Mouse (Mus musculus) forebrain, embryonic 11.5 days (tissue): ENCODE results near the gene Dmwd. TPM values are rescaled to one million over a fixed set of nuclear protein-coding genes. Genes with fewer than 3 reads are reported as not detected.
A peak's percentile ranks its signal among the peaks of the same experiment; 100 is the strongest.

Experiments
- ATAC-seq: fragments of 200-750 bp; cut with Nextera tagmentation; replicated peaks from 2 replicates; pipeline ENCODE4 v1.8.0; 2017; ENCODE audit warnings: moderate TSS enrichment; ENCODE audit not compliant: low FRiP score
- DNase-seq: peaks from one replicate; pipeline ENCODE4 v3.0.0-alpha.2; 2017; ENCODE audit warnings: low spot score
- H3K27ac ChIP-seq: fragments of 300-500 bp; sonication (generic); 2 replicates; pipeline ENCODE4 v1.5.1; 2014; ENCODE audit warnings: low read depth, low read length
- H3K27me3 ChIP-seq: fragments of 300-500 bp; sonication (generic); 2 replicates; pipeline ENCODE4 v1.6.1; 2014; ENCODE audit warnings: mild to moderate bottlenecking, low read length, mixed read lengths; ENCODE audit not compliant: control insufficient read depth, insufficient read depth
- H3K36me3 ChIP-seq: fragments of 300-500 bp; sonication (generic); 2 replicates; pipeline ENCODE4 v1.6.1; 2014; ENCODE audit warnings: mild to moderate bottlenecking, low read length, moderate library complexity, mixed read lengths; ENCODE audit not compliant: control insufficient read depth, insufficient read depth
- H3K4me1 ChIP-seq: fragments of 300-500 bp; sonication (generic); replicated peaks from 2 replicates; pipeline ENCODE4 v1.6.1; 2014; ENCODE audit warnings: low read length, mixed read lengths; ENCODE audit not compliant: control insufficient read depth, insufficient read depth
- H3K4me2 ChIP-seq: fragments of 300-500 bp; sonication (generic); 2 replicates; pipeline ENCODE4 v1.6.1; 2014; ENCODE audit warnings: low read depth, mild to moderate bottlenecking, low read length, moderate library complexity, mixed read lengths; ENCODE audit not compliant: severe bottlenecking
- H3K4me3 ChIP-seq: fragments of 300-500 bp; sonication (generic); 2 replicates; pipeline ENCODE4 v1.5.1; 2014; ENCODE audit warnings: low read depth, low read length
- H3K9ac ChIP-seq: fragments of 300-500 bp; sonication (generic); 2 replicates; pipeline ENCODE4 v1.6.1; 2014; ENCODE audit warnings: low read length
- H3K9me3 ChIP-seq: fragments of 300-500 bp; sonication (generic); 2 replicates; pipeline ENCODE4 v1.6.1; 2016; ENCODE audit warnings: low read length, mixed read lengths; ENCODE audit not compliant: control insufficient read depth
- WGBS: fragments of 180-500 bp; shearing (Covaris S2); extraction: QIAGEN DNeasy Blood & Tissue Kit; methylation state at CpG from one replicate; pipeline ENCODE4 v1.1.7; 2014; 5-methylcytosine and 5-hydroxymethylcytosine counted together
- polyA plus RNA-seq: library from polyadenylated mRNA; unstranded; fragments of >200 nt; fragmentation: Nextera tagmentation; extraction: Ambion mirVana; gene quantifications from 2 replicates; pipeline ENCODE4 v1.2.1, GENCODE M21; 2014

The Dmwd gene
- polyA plus RNA-seq, 1 experiment from 2014 or later: 20.9 TPM

DNA sequence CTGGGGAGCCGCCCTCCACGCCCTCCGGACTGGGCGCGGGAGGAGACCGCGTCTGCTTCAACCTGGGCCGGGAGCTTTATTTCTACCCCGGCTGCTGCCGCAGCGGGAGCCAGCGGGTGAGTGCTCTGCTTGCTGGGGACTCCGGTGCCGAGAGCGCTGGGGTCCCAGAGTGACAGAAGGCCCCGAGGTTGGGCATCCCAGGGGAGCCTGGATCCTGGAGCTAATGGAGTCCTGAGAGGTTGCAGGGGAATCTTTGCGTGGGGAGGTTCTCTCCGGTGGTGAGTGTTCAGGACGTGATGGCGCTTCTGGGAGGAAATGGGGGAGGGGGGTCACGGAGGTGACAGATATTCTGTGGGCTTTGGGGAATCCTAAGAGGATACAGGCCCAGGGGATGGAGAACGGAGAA is 562 bp downstream of the Dmwd start:
- Histone ChIP-seq H3K4me3 (peak overlapping the region; percentile 100), H3K4me1 (peaks cover 10% of the 10 kb centered on the region; the same call in 1 of the 2 replicates), H3K27me3 (no peaks in the 10 kb centered on the region), H3K4me2 (peak overlapping the region; percentile 97), H3K9ac (peak overlapping the region; percentile 99), H3K27ac (peak overlapping the region; percentile 57), H3K36me3 (peaks cover 17% of the 10 kb centered on the region), H3K9me3 (no peaks in the 10 kb centered on the region)
- ATAC-seq (no peak), DNase-seq (peak; percentile 59)
- under 1% methylated on average over 22 of the region's 22 CpGs for WGBS

DNA sequence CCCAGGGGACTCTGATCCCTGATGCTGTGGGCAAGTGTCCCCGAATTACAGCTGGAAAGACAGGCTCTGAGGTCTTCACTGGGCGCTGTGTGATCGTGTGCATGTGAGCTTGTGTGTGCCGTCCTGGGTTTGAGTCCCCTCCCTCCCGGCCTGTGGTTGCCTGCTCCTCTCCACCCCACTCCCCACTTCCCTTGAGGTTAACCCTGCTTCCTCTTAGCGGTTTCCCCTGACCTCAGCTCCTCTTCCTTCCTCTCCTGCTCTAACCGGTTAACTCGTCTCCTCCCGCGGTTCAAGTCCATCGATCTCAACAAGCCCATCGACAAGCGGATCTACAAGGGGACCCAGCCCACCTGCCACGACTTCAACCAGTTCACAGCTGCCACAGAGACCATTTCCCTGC is 1.7 kb downstream of the Dmwd start:
- peak overlapping the region; percentile 100 for H3K4me3 ChIP-seq
- H3K27ac ChIP-seq: no peak overlapping the region
- peak; percentile 49 for DNase-seq
- peaks cover 19% of the 10 kb centered on the region for H3K36me3 ChIP-seq
- WGBS: 83% methylated on average over 14 of the region's 14 CpGs
- no peak for ATAC-seq
- no peaks in the 10 kb centered on the region for H3K9me3 ChIP-seq
- peak overlapping the region; percentile 99 for H3K9ac ChIP-seq
- no peaks in the 10 kb centered on the region for H3K27me3 ChIP-seq
- H3K4me1 ChIP-seq: peaks cover 10% of the 10 kb centered on the region; the same call in 1 of the 2 replicates
- peak overlapping the region; percentile 97; the same call in 1 of the 2 replicates for H3K4me2 ChIP-seq

DNA sequence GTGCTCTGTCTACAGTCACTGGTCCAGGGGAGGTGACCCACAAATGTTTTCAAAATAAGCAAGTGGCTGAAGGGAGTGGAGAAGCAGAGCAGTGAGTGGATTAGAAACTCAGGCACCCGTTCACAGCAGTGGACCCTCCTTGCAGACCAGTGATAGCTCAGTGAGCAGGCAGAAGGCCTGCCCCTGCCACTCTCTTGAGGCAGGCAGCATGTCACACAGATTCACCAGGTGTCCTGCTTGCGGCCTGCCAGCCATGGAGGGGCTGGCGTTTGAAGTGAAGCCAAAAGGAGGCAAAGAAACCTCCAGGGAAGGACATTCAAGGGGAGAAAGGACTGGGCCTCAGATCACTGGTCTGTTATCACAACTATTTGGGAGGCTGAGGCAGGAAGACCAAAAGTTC is 2.7 kb downstream of the Dmwd start:
- no peak overlapping the region for H3K9ac ChIP-seq
- no peak overlapping the region for H3K4me3 ChIP-seq
- WGBS: 84% methylated on average over 3 of the region's 3 CpGs
- H3K4me2 ChIP-seq: no peak overlapping the region
- DNase-seq (no peak), ATAC-seq (no peak)
- H3K9me3 ChIP-seq: no peaks in the 10 kb centered on the region
- H3K27ac ChIP-seq: no peak overlapping the region
- H3K4me1 ChIP-seq: peaks cover 10% of the 10 kb centered on the region; the same call in 1 of the 2 replicates
- peaks cover 19% of the 10 kb centered on the region for H3K36me3 ChIP-seq
- no peaks in the 10 kb centered on the region for H3K27me3 ChIP-seq

DNA sequence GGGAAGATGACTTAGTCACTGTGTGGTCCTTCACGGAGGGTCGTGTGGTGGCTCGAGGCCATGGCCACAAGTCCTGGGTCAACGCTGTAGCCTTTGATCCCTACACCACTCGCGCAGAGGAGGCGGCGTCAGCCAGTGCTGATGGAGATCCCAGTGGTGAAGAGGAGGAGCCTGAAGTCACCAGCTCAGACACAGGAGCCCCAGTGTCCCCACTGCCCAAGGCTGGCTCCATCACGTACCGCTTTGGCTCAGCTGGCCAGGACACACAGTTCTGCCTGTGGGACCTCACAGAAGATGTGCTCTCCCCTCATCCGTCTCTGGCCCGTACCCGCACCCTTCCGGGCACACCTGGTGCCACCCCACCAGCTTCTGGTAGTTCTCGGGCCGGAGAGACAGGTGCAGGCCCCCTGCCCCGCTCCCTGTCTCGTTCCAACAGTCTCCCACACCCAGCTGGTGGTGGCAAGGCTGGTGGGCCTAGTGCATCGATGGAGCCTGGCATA is 4.5 kb downstream of the Dmwd start:
- peak; percentile 47 for DNase-seq
- H3K9ac ChIP-seq: no peak overlapping the region
- no peak overlapping the region for H3K4me3 ChIP-seq
- no peaks in the 10 kb centered on the region for H3K27me3 ChIP-seq
- H3K36me3 ChIP-seq: peaks cover 19% of the 10 kb centered on the region
- H3K27ac ChIP-seq: no peak overlapping the region
- 91% methylated on average over 19 of the region's 19 CpGs for WGBS
- H3K4me1 ChIP-seq: peaks cover 14% of the 10 kb centered on the region
- no peak overlapping the region for H3K4me2 ChIP-seq
- ATAC-seq: no peak
- H3K9me3 ChIP-seq: no peaks in the 10 kb centered on the region

DNA sequence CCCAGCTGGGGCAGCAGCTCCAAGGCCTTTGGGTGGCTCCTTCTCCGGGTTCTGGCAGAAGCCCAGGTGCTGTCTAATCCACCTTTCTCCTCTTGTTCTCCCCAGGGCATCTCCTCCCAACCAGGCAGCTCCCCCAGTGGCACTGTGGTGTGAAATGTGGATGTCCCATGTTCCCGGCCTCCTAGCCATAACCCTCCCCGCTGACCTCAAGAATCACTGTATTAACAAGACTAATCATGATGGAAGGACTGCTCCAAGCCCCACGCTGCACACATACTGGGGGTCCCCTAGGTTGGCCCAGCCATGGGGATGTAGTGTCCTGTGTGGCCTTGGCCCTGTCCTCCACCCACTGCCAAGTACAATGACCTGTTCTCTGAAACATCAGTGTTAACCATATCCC is 6.1 kb downstream of the Dmwd start:
- Histone ChIP-seq H3K27me3 (no peaks in the 10 kb centered on the region), H3K9me3 (no peaks in the 10 kb centered on the region), H3K9ac (no peak overlapping the region), H3K27ac (no peak overlapping the region), H3K4me2 (no peak overlapping the region), H3K4me1 (peaks cover 9% of the 10 kb centered on the region), H3K4me3 (no peak overlapping the region), H3K36me3 (peaks cover 19% of the 10 kb centered on the region)
- WGBS: 85% methylated on average over 4 of the region's 4 CpGs
- no peak for DNase-seq
- ATAC-seq: no peak

DNA sequence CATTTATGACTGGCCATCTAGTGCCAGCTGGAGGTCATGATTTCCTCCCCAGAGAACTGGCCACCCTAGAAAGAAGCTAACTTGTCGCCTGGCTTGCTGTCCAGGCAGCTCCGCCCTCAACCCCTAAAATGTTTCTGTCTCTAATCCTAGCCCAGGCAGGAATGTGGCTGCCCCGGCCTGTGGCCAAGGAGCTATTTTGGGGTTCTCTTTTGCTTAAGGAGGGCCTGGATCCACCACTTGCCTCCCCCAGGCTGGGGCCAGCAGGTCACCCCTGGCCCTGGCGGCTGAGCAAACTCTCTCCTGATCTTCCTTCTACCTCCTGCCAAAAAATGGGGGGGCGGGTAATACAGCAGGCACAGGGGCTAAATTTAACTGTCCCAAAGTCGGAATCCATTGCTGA is 7.1 kb downstream of the Dmwd start:
- Histone ChIP-seq H3K9me3 (no peaks in the 10 kb centered on the region), H3K27ac (no peak overlapping the region), H3K36me3 (peaks cover 16% of the 10 kb centered on the region), H3K9ac (no peak overlapping the region; the same call in 1 of the 2 replicates), H3K4me1 (peaks cover 7% of the 10 kb centered on the region), H3K4me3 (no peak overlapping the region), H3K4me2 (no peak overlapping the region), H3K27me3 (no peaks in the 10 kb centered on the region)
- DNase-seq (no peak), ATAC-seq (no peak)
- WGBS: 64% methylated on average over 6 of the region's 6 CpGs

DNA sequence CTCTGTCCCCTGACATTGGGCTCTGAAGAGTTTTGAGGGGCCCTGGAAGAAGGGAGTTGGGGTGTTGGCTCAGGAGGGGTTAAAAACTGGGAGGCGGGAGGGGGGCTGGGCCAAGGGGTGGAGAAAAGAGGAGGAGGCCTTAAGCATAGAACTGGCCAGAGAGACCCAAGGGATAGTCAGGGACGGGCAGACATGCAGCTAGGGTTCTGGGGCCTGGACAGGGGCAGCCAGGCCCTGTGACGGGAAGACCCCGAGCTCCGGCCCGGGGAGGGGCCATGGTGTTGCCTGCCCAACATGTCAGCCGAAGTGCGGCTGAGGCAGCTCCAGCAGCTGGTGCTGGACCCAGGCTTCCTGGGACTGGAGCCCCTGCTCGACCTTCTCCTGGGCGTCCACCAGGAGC is 7.7 kb downstream of the Dmwd start, which contains the start of gene Dmpk:
Gene Dmpk (plus strand): TSS at position 149 of the 400 bp plus-strand sequence.
- DNase-seq: no peak
- Histone ChIP-seq H3K4me3 (no peak within 1 kb of the TSS), H3K27ac (no peak within 1 kb of the TSS)

DNA sequence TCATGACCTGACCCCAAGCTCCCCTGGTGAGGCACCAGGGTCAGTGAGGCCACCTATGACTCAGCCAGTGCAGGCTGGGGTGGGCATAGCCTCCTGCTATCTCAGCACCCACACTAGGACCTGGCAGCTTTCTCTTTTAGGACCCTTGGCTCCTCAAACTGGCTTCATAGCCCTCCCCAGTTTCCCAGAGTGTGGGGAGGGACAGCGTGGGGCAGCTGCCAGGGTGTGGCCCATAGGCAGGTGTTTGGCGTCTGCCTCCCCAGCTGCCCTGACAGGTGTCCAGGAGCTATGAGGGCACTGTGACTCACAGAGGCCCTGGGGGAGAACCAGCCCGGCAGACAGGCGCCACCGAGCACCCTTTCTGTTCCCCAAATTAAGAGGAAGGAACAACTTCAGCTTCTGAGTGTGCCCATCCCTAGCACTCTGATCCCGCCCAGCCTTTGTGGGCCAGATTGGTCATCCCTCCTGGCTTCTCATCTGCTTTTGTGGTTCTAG is 8.3 kb downstream of the Dmwd start:
- peaks cover 7% of the 10 kb centered on the region for H3K4me1 ChIP-seq
- ATAC-seq: no peak
- H3K9me3 ChIP-seq: no peaks in the 10 kb centered on the region
- DNase-seq: no peak
- no peak overlapping the region for H3K4me2 ChIP-seq
- peaks cover 12% of the 10 kb centered on the region for H3K36me3 ChIP-seq
- no peak overlapping the region for H3K27ac ChIP-seq
- H3K4me3 ChIP-seq: no peak overlapping the region
- no peaks in the 10 kb centered on the region for H3K27me3 ChIP-seq
- WGBS: 77% methylated on average over 6 of the region's 6 CpGs
- H3K9ac ChIP-seq: no peak overlapping the region

More for the DNA sequence above, 7.7 kb downstream of the Dmwd start, which contains the start of gene Dmpk:
- ATAC-seq: no peak
- Histone ChIP-seq H3K9me3 (no peaks in the 10 kb centered on the region), H3K4me1 (peaks cover 7% of the 10 kb centered on the region), H3K4me2 (no peak within 1 kb of the TSS), H3K36me3 (peaks cover 12% of the 10 kb centered on the region), H3K27me3 (no peaks in the 10 kb centered on the region), H3K9ac (no peak within 1 kb of the TSS; the same call in 1 of the 2 replicates)
- 49% methylated on average over 10 of the region's 10 CpGs for WGBS

DNA sequence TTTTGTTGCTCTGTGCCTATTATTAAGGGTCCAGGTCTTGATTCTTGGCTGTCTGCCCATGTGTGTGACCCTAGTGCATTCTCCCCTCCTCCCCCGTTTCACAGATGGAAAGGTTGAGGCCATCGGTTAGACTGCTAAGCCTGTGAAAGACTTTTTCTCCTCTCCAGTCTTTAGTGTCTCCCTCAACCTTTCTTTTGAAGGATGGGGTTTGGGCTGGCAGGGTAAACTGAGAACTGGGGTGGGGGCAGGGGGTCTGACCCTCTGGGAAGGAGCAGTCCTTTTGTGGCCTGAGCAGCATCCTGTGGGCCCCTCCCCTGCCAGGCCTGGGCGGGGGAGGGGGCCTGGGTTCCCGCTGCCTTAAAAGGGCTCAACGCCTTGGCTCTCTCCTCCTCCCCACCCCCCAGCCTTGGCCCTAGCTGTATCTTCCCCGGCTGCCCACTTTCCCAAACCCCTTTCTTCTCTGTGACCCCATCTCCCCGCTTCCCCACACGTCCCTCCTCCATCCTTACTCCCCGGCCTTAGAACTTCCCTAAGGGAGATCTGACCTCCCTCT is 9.0 kb downstream of the Dmwd start:
- Histone ChIP-seq H3K9ac (0 out of 2 replicates have a peak overlapping the region, but pooled peaks have one; percentile 1), H3K4me2 (no peak overlapping the region), H3K36me3 (peaks cover 10% of the 10 kb centered on the region), H3K27me3 (no peaks in the 10 kb centered on the region), H3K27ac (no peak overlapping the region), H3K9me3 (no peaks in the 10 kb centered on the region), H3K4me1 (peaks cover 7% of the 10 kb centered on the region), H3K4me3 (no peak overlapping the region)
- no peak for DNase-seq
- 21% methylated on average over 9 of the region's 9 CpGs for WGBS
- ATAC-seq: no peak
